ENCODE assay signal across 7 mouse cellular contexts in the genomic region with DNA sequence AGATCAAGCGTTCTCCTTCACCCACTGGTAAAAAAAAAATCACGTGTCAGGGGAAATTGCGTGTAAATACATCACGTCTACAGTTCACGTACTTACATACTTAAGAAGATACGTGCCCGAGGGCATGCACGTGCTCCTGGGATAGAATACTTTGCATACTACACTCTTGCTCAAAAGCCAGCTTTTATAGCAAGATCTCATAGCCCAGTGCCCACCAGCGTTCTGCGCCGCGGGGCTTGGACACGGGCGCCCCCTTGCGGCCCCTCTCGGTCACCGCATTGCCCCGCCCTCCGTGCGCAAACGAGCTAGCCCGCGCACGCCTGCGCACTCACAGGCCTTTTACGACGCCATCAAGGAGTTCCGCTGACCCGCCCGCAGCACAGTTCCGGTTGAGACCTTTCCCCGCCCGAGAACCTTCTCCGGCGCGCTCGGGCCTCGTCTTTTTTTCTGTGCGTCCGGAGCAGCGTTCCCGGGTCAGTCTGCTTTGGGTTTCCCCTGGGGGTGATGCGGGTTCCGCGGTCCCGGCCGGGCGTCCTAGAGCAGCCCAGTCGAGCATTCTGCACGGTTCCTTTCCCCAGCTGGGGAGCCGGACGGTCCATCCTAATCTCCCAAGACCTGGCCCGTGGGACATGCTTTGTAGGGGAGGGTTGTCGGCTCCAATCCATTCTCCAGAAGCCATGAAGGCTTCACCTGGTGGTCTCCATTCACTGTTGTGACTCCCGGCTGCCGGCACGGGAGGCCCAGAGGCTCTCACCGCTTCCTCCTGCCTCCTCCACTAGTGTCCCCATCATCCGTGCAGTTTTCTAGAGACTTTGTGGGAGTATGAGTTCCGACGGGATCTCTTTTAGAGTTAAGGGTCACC. TPM values are rescaled to one million over a fixed set of nuclear protein-coding genes. Genes with fewer than 3 reads are reported as not detected.
DNase-seq lines count a peak whose midpoint lies in the region; ATAC-seq lines count a peak whose summit lies in the region.

A gene (plus strand): TSS at position 169 of the 862 bp plus-strand sequence.

- peak within 1 kb of the TSS; percentile 88 for H3K9ac ChIP-seq in intestine, embryonic 15.5 days

- H3K36me3 ChIP-seq in intestine, embryonic 15.5 days, result peaks cover 14% of the 10 kb centered on the region
- H3K36me3 ChIP-seq in midbrain, embryonic 10.5 days, result peaks cover 30% of the 10 kb centered on the region

- H3K9me3 ChIP-seq in intestine, embryonic 15.5 days, result no peaks in the 10 kb centered on the region
- no peaks in the 10 kb centered on the region for H3K9me3 ChIP-seq in midbrain, embryonic 10.5 days (replicated peaks)

- 1% methylated on average over 61 of the region's 61 CpGs for WGBS in intestine, embryonic 15.5 days
- 2% methylated on average over 61 of the region's 61 CpGs for WGBS in midbrain, embryonic 10.5 days

- peak within 1 kb of the TSS; percentile 75 for H3K4me2 ChIP-seq in intestine, embryonic 15.5 days (replicated peaks)

- intact Hi-C loops in gastrocnemius, postnatal 36 days (cut with DNase I), result loop anchor here (10.0 kb wide), 1 partner anchor 212 kb away; a partner anchor contains a TSS
- intact Hi-C loops in left cerebral cortex, postnatal 25 days (cut with DNase I), result loop anchor here (1.0 to 5.0 kb wide), 4 partner anchors 46 to 214 kb away; a partner anchor contains a TSS

- peaks cover 7% of the 10 kb centered on the region for H3K4me1 ChIP-seq in intestine, embryonic 15.5 days (replicated peaks)
- peaks cover 22% of the 10 kb centered on the region for H3K4me1 ChIP-seq in midbrain, embryonic 10.5 days

- peak; percentile 95 for DNase-seq in adrenal gland, adult 2 months
- DNase-seq in embryo, embryonic 11.5 days (ENCODE audit: low read depth, low spot score), result peak; percentile 92
- DNase-seq in gastrocnemius, postnatal 36 days, result peak; percentile 86 to 92
- DNase-seq in left cerebral cortex, postnatal 25 days (ENCODE audit: low spot score in 2 of 2), result peak; percentile 95 to 97
- peak; percentile 93 for DNase-seq in midbrain, embryonic 10.5 days (ENCODE audit: low spot score)
- DNase-seq in right cerebral cortex, postnatal 4 days, result peak; percentile 92

- ATAC-seq in intestine, embryonic 15.5 days, result peak; percentile 92

- peak within 1 kb of the TSS; percentile 95 for H3K27ac ChIP-seq in intestine, embryonic 15.5 days
- peak within 1 kb of the TSS; percentile 95 for H3K27ac ChIP-seq in midbrain, embryonic 10.5 days (replicated peaks)

- no peaks in the 10 kb centered on the region for H3K27me3 ChIP-seq in intestine, embryonic 15.5 days (replicated peaks)
- no peaks in the 10 kb centered on the region for H3K27me3 ChIP-seq in midbrain, embryonic 10.5 days (ENCODE audit: low read depth, poor library complexity, severe bottlenecking)

- H3K4me3 ChIP-seq in intestine, embryonic 15.5 days (replicated peaks), result peak within 1 kb of the TSS; percentile 77
- peak within 1 kb of the TSS; percentile 89 for H3K4me3 ChIP-seq in midbrain, embryonic 10.5 days

RNA-seq across cellular contexts. Expression of the gene that starts here (rescaled TPM):
- 10 to 100 TPM; 19.3 to 19.6 TPM for total RNA-seq in adrenal gland, adult 2 months (2021)
- polyA plus RNA-seq in adrenal gland, adult 2 months (2012; rRNA removed), result 29.7 and 35.8 TPM in 2 replicates
- total RNA-seq in gastrocnemius, postnatal 36 days (2021), result 10 to 100 TPM; 16.3 to 16.8 TPM
- polyA plus RNA-seq in intestine, embryonic 15.5 days (2015; fragmentation: Nextera tagmentation; extraction: Ambion mirVana), result 36.0 and 36.7 TPM in 2 replicates
- 10 to 100 TPM; 25.7 to 27.1 TPM for total RNA-seq in left cerebral cortex, postnatal 25 days (2021)
- polyA plus RNA-seq in midbrain, embryonic 10.5 days (2016; fragmentation: Nextera tagmentation; extraction: Ambion mirVana), result 47.2 and 48.8 TPM in 2 replicates

Comparison
In these comparisons a context has a peak if more than half of its experiments do, and no peak if none do; other contexts are left out.
1. Peak in every context shown above with its lines: DNase-seq, ATAC-seq, H3K4me3 ChIP-seq and H3K27ac ChIP-seq.